Mouse (Mus musculus): ENCODE results near the gene Nos1.

DNA sequence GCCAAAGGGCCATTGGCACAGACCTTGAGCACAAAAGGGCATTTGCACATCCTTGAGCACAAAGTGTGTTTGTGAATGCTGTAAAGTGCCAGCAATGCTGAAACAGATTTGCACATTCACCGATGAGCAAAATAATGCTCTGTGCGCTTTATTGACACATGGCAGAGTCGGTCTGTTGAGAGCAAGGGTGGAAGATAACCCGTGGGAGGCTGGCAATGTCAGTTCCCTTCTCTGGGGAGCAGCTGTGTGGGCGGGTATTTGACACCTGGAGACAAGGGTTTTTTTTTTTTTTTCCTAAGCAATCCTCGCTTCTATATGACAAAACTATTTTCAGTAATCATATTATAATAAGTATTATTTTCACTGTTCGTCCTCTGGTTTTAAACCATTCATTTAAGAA lies 22.7 kb downstream of the Nos1 start:
- TF ChIP-seq EP300 (IDR thresholded peaks at IDR 0.05; ENCODE audit: low read depth) = no peak
- no peak for TF ChIP-seq CTCF (IDR thresholded peaks at IDR 0.05; ENCODE audit: low read depth)
